Mouse (Mus musculus) lung, adult 2 months (tissue): ENCODE results near the gene T2. TPM values are rescaled to one million over a fixed set of nuclear protein-coding genes. Genes with fewer than 3 reads are reported as not detected.
"Not testable (repeated sequence)": the region's sequence is repeated elsewhere in the genome, so short reads cannot be mapped to it uniquely, and the experiment has no call there.

Experiments used
- DNase-seq: peaks from one replicate; pipeline ENCODE4 v3.0.0; 2022
- H3K4me1 ChIP-seq: fragments of 200-500 bp; 2 replicates; pipeline ENCODE4 v1.6.1; 2011; ENCODE audit warnings: low read length; ENCODE audit not compliant: control insufficient read depth, insufficient read depth
- H3K4me3 ChIP-seq: fragments of 200-500 bp; replicated peaks from 2 replicates; pipeline ENCODE3; 2011; ENCODE audit warnings: low read depth, mild to moderate bottlenecking, control low read depth, low read length; ENCODE audit errors: extremely low read depth
- CTCF ChIP-seq: fragments of 200-500 bp; IDR thresholded peaks from 2 replicates; pipeline ENCODE4 v1.5.1; 2011; ENCODE audit warnings: mild to moderate bottlenecking, low read length, control low read depth; ENCODE audit not compliant: insufficient read depth
- POLR2A ChIP-seq: fragments of 200-500 bp; IDR thresholded peaks from 2 replicates; pipeline ENCODE4 v1.6.1; 2011; ENCODE audit warnings: low read depth, mild to moderate bottlenecking, control low read depth, low read length, borderline replicate concordance; ENCODE audit errors: extremely low read depth
- WGBS: fragments of 180-500 bp; shearing (Covaris S2); methylation state at CpG from one replicate; pipeline ENCODE4 v1.1.7; 2018; 5-methylcytosine and 5-hydroxymethylcytosine counted together
- polyA plus RNA-seq: library from polyadenylated mRNA; depleted of rRNA; stranded (reverse); fragments of >200 nt; gene quantifications from 2 replicates; pipeline ENCODE4 v1.2.3, GENCODE M21; 2012

Gene T2
- polyA plus RNA-seq, 1 experiment = 3.7 TPM

- TF ChIP-seq POLR2A (no peak), CTCF (no peak)
- Histone ChIP-seq H3K4me1 (peaks cover 1% of the 10 kb centered on the region; the same call in 1 of the 2 replicates), H3K4me3 (no peak overlapping the region)
- 54% methylated on average over 5 of the region's 5 CpGs for WGBS
- no peak for DNase-seq
Measured at GRCm38 (mm10) chr17:8377298-8377697, 21.5 kb downstream of the T2 start.

- no peaks in the 10 kb centered on the region for H3K4me1 ChIP-seq
- no peak for DNase-seq
Measured at GRCm38 (mm10) chr17:8385441-8385840, 29.6 kb downstream of the T2 start.

GRCm38 (mm10) chr17:8388463-8388862, 32.7 kb downstream of the T2 start:
- Histone ChIP-seq H3K4me3 (no peak overlapping the region), H3K4me1 (no peaks in the 10 kb centered on the region)
- no peak for DNase-seq
- 5% methylated on average over 13 of the region's 13 CpGs for WGBS
- TF ChIP-seq CTCF (peak; percentile 31; the same call in 1 of the 2 replicates), POLR2A (no peak)

More at GRCm38 (mm10) chr17:8385441-8385840, 29.6 kb downstream of the T2 start:
- H3K4me3 ChIP-seq = no peak overlapping the region
- no peak for TF ChIP-seq CTCF
- TF ChIP-seq POLR2A = no peak
- 93% methylated on average over 2 of the region's 2 CpGs for WGBS

- H3K4me3 ChIP-seq = no peak overlapping the region
- H3K4me1 ChIP-seq = no peaks in the 10 kb centered on the region
- no peak for DNase-seq
- 3% methylated on average over 28 of the region's 28 CpGs for WGBS
- TF ChIP-seq CTCF (no peak), POLR2A (no peak)
Measured at GRCm38 (mm10) chr17:8388990-8389789, 33.4 kb downstream of the T2 start.

- DNase-seq = no peak
- TF ChIP-seq CTCF (no peak), POLR2A (no peak)
- no peak overlapping the region for H3K4me3 ChIP-seq
- no peaks in the 10 kb centered on the region for H3K4me1 ChIP-seq
- WGBS = 13% methylated on average over 10 of the region's 10 CpGs
Measured at GRCm38 (mm10) chr17:8389790-8390095, 34.0 kb downstream of the T2 start.

GRCm38 (mm10) chr17:8390487-8390886, 34.7 kb downstream of the T2 start:
- WGBS = 62% methylated on average over 4 of the region's 4 CpGs
- DNase-seq = no peak
- no peak for TF ChIP-seq CTCF
- Histone ChIP-seq H3K4me1 (no peaks in the 10 kb centered on the region), H3K4me3 (no peak overlapping the region)

GRCm38 (mm10) chr17:8396371-8396770, 40.6 kb downstream of the T2 start:
- H3K4me3 ChIP-seq = no peak overlapping the region
- TF ChIP-seq CTCF (no peak), POLR2A (no peak)
- H3K4me1 ChIP-seq = no peaks in the 10 kb centered on the region
- DNase-seq = no peak
- 74% methylated on average over 4 of the region's 4 CpGs for WGBS

- DNase-seq = no peak
- Histone ChIP-seq H3K4me3 (no peak overlapping the region), H3K4me1 (no peaks in the 10 kb centered on the region)
- 69% methylated on average over 2 of the region's 2 CpGs for WGBS
- TF ChIP-seq CTCF (no peak), POLR2A (no peak)
Measured at GRCm38 (mm10) chr17:8397946-8398345, 42.2 kb downstream of the T2 start.

- not testable (repeated sequence) for H3K4me1 ChIP-seq, H3K4me3 ChIP-seq, DNase-seq
- 43% methylated on average over 8 of the region's 8 CpGs for WGBS
Measured at GRCm38 (mm10) chr17:8403932-8404331, 48.1 kb downstream of the T2 start.

GRCm38 (mm10) chr17:8406285-8406684, 50.5 kb downstream of the T2 start:
- TF ChIP-seq CTCF = no peak
- no peak for TF ChIP-seq POLR2A
- 68% methylated on average over 6 of the region's 6 CpGs for WGBS
- Histone ChIP-seq H3K4me1 (no peaks in the 10 kb centered on the region), H3K4me3 (no peak overlapping the region)
- DNase-seq = no peak

GRCm38 (mm10) chr17:8408002-8408401, 52.2 kb downstream of the T2 start:
- H3K4me3 ChIP-seq, DNase-seq, H3K4me1 ChIP-seq: not testable (repeated sequence)
- WGBS = 63% methylated on average over 4 of the region's 4 CpGs
